Mouse (Mus musculus) layer of hippocampus, postnatal 36 days (tissue): Measurements from ENCODE around the gene Lrrc4c. TPM values are rescaled to one million over a fixed set of nuclear protein-coding genes. Genes with fewer than 3 reads are reported as not detected.

Experiments
- DNase-seq, 2 experiments: peaks; one replicate each; pipeline ENCODE4 v3.0.0; 2022
- total RNA-seq, 2 experiments: library from RNA; stranded (reverse); gene quantifications; 2 replicates each; pipeline ENCODE4 v1.2.3; 2021

Lrrc4c gene
- total RNA-seq, 2 experiments from 2014 or later, result 65.4 to 67.4 TPM

DNA sequence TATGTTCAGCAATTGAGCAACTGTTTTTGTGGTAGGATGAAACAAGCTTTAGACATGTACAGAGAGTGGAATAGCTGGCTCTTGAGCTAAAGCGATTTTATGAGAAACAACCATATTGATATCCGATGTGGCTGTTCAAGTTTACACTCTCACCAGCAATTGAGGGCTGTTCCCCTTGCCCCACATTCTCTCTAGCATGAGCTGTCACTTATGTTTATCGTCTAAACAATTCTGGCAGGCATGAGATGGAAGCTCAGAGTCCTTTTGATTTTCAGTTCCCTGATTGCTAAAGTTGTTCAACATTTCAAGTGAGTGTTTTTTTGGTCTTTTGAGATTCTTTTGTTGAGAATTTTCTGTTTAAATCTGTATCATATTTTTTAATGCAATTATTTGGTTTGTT, 976.2 kb downstream of the Lrrc4c start:
- no peak for DNase-seq

DNA sequence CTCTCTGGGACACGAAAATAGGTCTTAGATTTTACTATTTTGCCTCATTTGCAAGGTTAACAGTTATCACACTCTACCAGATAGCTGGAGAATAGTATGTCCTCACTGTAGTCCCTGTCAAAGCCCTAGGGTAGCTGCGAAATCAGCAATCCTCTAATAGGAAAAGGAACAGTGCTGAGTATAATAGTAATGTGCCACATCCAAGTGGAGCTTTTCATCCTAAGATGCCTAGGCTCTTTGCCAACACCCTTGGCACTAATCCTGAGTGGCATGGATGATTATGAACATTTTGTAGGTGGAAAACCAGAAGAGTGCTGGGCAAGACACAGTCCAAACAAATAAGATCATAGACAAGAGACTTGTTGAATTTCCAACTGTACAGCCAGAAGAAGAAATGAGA, 981.7 kb downstream of the Lrrc4c start:
- peak in 1 of 2 experiments; percentile 7 for DNase-seq

DNA sequence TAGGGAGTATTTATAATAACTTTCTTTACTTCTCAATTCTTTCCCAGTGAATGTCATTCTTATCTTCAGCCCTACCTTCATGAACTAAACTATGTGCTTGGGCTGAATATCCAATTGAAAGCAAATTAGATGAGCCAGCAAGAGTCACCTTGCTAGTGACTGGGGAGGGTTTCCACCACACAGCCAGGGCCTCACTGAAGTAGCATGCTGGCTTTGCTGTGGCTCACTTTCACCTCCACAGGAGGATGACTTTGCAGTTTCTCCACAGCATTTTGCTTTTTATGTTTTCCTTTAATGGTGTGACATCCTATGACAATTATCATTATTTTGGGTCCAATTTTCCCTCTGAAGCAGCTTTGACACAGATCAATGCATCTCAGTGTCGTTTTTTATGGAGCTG, 1000.0 kb downstream of the Lrrc4c start:
- no peak for DNase-seq

DNA sequence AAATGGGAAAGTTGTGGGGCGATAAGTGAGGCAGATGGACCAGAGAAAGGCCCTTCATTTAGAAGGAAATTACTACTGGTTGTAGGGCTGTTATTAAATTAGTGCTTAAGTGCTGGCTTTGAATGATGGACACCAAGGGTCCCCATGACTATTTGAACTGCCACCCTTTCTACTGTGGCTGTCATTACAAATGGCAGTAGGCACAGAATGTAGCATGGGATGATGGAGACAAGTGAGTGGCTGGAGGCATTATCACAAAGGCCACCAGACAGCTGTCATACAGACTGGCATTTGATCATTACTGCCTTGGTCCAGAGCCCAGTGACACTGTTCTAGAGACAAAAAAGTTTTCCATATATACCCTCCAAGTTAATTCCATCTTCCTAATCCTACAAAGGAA, 1000.6 kb downstream of the Lrrc4c start:
- DNase-seq, result no peak

DNA sequence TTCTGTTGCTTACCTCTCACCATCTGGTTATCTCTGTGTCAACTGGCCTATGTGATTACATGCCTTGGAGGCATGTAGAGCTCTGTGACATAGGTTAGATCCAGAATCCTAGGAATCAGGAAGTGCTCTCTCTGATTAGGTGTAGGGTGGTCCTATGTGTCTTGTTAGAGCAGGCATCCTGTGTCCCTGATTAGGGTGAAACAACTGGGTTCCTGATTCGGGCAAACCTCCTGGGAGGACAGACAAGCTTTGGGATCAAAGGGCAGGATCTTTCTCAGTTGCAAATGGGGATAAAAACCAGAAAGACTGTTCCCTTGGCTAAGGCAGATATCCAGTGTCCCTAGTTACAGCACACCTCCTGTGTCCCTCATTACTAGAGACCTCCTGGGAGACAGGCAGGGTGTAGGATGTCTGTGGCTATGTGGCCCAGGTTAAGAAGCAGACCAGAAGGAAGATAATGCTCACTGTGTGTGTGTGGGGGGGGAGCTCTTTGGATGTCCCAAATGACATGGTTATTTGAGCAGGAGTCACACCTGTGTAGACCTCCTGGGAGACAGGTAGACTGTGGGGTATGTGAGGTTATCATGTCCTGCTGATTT, 1014.2 kb downstream of the Lrrc4c start:
- no peak for DNase-seq

DNA sequence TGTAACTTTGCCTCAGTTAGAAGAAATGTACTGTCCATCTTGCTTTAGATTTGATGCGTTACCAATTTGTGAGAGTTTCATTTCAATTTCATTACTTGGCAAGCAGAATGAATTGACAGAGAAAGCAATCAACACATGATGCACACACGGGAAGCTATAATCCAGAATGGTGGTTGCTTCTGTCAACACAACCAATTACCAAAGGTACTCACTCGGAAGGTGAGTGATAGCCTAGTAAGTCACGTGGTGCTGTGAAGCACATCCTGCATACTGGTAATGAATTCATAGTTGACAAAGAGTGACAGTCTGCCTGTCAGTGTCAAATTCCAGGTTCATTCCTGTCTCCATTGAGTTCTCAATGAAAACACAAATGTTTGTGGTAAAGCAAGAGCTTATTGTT, 1021.7 kb downstream of the Lrrc4c start:
- no peak for DNase-seq

DNA sequence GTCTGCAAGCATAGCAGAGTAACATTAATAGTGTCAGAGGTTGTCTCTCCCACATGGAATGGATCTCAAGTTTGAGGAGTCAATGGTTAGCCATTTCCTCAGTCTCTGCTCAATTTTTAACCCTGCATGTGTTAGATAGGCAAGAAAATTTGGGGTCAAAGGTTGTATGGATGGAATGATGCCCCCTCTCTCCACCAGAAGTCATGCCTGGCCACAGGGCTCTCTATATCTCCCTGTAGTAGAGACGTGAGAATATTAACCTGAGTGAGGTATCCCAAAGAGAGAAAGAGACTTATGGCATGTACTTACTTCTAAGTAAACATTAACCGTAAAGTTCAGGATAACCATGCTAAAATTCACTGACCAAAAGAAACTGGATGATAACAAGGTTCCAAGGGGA, 1043.3 kb downstream of the Lrrc4c start:
- DNase-seq, result no peak

DNA sequence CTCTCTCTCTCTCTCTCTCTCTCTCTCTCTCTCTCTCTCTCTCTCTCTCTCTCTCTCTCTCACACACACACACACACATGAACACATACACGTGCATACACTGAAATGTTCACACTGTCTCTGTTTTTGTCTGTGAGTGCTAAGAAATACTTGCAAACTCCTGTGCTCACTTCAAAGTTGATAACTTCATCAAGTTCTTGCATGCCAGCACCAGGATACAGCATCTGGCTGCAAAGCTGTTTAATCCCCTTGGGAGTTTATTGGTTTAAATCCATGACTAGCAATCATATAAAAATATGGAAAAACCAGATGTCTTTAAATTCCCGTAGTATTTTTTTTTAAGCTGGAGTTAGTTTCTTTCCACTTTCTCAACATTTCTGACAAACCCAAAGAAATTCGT, 1052.0 kb downstream of the Lrrc4c start:
- DNase-seq, result no peak

DNA sequence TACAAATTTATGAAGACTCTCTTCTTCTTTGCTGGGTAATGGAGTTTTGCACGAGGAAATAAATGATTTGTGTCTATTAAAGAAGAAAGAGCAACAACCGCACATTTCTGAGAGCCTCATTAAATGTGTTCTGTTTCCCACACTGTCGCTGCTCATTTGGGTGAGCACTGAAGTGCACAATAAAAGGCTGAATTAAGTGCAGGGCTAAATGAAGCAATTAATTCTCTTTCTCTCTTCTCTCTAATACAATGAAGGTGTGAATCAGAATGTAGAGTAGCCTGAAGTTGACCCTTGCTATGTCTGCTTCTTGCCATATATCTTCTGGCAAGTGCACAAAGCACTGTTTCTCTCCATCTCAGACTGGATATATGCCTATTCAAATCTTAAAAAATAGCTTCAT, 1073.5 kb downstream of the Lrrc4c start:
- no peak for DNase-seq

DNA sequence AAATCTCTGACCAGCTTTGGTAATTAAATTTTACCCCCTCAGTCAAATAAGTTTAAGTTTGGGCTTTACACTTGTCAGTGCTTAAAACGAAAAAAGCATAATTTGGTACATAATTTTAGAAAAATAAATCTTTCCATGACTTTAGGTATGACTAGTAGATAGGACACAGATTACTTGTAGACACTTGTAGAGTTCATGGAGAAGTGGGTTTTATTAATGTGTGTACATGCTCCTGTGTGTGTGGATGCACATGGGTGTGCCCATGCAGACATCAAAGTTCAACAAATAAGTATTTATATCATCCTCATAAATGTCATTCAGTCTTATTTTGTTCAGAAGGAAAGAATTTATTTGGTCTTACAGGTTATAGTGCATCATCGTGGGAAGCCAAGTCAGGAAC, 1073.9 kb downstream of the Lrrc4c start:
- DNase-seq, result no peak

DNA sequence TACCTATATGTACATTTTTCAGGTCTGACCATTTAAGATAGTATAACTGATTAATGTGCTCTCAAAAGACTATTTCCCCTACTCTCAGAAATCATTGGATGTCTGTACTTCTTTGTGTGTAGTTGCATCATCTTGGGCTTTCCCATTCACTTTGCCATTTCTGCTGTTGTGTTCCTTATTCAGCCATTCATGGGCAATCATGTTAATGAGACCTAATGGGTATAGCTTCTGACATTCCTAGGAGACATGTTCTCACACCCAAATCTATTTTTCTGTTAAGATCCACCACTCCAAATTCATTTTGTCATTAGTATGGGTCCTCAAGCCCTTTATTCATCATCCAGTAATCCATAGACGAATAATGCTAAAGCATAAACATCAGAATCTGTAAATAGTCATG, 1095.1 kb downstream of the Lrrc4c start:
- no peak for DNase-seq

DNA sequence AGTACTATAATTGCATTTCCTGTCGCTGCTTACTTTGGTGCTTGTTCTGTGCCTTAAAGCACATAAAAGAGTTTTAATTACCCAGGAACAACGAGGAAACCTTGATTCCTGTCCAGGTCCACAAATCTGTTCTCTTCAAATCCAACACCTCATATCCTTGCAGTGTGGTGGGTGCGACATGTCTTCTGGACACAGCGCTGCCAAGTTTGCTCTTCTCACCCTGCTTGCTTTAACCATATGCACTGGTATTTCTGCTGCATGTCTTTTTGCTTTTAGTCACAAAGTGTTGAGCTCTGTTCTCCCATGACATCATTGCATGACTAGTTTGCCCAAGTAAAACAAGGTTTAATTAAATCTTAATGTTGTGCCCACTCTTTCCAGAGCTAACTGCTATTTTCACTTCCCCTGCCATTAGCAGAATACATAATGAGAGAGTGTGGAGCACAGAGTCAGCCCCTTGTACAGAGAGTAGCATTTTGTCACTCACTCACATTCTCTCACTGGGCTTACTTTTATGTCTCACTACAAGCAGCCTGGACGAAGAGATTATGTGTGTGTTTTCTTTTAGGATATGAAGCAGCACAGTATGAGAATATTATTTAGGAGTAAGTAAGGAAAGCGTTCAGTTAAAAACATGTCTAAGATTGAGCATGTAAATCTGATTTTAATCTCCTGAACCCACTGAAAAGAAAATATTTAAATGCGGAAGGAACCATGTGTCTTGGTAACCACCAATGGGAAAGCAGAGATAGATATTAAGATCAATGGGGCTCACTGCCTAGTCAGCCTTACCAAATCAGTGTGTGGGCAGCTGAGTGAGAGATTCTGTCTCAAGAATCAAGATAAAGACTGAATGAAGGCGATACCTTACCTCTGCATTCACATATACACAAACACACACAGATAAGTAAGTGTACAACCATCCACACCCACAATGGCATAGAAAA, 1096.7 kb downstream of the Lrrc4c start:
- peak; percentile 4 for DNase-seq

DNA sequence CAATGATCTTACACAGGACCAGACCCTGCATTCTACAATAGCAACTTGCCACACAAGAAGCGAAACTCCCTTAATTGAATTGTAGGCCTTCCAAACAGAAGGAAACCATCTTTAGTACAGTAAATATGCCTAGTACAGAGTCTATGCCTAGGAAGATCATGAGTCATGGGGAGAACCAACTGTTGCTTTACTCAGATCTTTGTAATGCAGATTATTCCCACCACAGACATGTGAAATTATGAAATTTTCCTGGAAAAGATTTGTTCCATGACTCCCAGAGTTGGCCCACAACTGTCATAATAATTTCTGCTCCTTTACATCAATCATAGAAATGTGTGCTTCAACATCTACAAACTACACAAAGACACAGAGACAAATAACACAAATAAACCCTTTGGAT, 1116.2 kb downstream of the Lrrc4c start:
- no peak for DNase-seq

DNA sequence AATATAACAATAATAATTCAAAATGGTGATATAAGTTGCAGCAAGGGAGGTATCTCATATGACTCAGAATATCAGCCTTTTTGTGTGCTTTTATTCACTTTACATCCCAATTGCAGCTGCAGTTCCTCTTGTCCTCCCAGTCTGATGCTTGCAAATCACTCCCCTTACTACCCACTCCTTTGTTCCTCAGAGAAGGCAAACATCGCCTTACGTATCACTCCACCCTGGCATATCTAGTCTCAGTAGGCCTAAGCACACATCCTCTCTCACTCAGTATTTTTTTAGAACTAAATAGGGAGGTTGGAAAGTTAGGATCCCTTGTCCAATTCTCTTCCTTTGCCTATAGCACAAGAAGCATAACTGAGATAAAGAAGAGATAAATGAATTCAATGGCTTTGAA, 1117.6 kb downstream of the Lrrc4c start:
- no peak for DNase-seq

DNA sequence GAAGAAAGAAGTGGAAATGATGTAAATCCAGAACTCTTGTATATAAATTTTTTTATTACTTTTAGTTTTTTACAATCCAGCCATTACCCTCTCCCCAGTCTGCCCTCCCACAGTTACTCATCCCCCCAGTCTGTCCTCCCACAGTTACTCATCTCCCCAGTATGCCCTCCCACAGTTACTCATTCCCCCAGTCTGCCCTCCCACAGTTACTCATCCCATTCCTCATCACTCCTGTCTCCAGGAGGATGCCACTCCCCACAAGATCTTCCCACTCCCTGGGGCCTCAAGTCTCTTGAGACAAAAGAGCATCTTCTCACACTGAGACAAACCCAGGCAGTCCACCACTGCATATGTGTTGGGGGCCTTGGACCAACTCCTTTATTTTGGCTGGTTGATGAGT, 1119.8 kb downstream of the Lrrc4c start:
- DNase-seq, result no peak

DNA sequence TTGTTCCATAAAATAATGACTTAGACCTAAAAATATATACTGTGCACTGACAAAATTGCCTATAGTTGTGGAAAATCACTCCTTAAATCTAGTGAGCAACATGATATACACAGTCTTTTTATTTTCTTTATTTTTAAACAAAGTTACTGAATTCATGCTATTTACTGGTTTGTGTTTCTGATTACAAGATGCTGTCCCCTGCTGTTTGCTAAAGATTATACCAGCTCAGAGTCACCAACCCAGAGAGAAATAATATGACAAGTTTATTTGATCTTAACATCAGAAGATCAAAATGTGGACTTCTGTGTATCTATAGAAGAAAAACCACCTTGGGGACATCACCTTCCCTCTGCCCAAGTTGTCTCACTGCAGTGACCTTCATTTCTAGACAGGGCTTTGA, 1145.6 kb downstream of the Lrrc4c start:
- no peak for DNase-seq

DNA sequence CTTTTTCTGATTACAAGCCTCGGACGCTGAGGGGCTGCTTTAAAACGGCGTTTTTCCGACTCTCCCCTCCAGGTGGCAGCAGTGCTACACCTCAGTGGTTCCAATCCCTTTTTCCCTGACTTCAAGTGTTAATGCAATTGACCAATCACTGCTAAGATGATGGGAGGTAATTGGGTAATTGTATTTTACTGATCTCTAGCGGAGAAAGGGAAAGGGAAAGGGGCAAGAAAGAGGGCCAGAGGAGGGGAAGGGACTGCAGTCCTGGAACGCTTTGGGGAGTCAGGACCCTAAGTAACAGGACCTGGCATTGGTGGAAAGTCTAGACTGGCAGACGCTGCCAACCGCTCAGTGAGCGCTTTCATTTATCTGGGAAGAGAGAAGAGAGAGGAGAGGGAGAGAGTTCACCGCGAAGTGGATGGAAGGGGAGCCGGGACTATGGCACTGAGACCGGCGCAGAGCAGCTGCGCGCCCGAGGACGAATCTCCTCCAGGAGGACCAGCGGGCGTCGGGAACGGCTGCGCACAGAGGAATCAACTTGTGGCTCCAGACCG, 1148.3 kb downstream of the Lrrc4c start:
- peak; percentile 91 for DNase-seq

DNA sequence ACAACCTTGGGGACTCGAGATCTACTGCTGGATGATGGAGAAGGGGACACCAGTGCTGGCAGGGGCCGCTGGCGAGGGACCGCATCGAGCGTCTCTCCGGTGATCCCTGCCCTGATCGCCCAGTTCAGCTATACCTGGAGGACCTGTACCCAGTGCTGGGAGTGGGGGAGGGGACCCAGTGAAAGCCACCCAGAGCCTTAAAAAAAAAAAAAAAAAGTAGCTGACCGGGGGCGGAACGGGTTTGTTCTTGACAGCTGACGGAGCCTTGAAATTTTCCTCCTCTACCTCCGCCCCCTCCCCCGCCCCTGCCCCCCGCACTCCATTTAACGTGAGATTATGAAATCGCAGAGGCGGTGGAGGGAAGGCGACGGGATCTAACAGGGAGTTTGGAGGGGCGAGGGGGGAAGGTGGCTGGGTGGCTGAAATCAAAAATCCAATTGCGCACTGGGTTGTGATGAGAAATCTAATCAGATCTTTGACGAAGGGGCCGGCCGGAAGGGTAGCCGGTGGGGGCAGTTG, 1149.1 kb downstream of the Lrrc4c start:
- peak; percentile 53 to 61 for DNase-seq

DNA sequence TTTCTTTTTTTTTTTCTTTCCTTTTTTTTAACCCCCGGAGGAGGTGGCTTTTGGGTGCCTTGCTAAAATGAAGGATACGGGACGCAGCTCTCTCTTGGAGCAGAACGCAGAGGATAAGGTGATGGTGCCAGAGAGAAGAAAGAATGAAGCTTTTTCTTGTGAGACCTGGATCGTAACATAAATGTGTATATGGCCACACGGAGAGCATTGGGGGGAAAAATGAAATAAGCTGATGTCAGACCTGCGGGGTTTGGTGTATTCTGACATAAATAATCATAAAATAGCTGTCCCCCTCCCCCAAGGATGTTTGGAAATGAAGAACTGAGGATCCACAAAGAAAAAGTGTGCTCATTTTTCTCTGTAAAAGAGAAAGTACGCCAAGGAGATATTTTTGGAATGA, 1149.7 kb downstream of the Lrrc4c start:
- no peak for DNase-seq

DNA sequence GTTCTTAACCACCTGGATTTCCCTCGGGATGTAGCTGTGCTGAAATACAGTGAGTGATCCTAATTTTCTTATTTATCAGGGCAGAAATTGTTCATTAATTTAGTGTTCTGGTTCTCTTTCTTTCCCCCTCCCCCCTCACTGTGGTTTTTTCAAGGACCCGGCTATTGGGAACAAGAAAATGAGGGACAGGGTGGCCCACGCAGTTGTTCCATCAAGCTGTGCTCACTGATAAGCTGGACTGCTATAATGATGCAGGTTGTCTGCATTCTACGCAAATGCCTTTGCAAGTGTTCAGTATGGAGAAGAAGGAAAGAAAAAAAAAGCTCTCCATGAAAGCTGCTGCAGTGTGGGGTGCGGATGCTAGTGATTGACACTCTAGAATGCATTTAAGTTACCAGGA, 1150.4 kb downstream of the Lrrc4c start:
- DNase-seq, result peak; percentile 17 to 31

DNA sequence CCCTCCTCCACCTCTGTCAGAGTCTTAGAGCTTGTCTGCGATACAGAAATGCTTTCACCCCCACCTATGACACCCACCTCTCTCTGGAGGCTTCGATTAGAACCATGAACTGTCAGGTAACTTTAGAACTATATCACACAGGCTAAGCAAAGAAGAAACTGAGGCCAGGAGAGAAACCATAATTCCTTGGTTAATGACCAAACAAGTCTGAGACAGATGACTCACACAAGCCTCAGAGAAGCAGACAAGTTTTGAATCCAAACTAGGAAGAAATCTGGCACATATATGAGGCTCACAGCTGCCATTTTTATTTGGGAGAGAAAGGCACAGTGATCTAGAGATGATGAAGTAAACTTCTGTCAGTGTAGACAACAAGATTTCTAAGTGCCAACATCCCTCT, 1151.4 kb downstream of the Lrrc4c start:
- DNase-seq, result no peak

DNA sequence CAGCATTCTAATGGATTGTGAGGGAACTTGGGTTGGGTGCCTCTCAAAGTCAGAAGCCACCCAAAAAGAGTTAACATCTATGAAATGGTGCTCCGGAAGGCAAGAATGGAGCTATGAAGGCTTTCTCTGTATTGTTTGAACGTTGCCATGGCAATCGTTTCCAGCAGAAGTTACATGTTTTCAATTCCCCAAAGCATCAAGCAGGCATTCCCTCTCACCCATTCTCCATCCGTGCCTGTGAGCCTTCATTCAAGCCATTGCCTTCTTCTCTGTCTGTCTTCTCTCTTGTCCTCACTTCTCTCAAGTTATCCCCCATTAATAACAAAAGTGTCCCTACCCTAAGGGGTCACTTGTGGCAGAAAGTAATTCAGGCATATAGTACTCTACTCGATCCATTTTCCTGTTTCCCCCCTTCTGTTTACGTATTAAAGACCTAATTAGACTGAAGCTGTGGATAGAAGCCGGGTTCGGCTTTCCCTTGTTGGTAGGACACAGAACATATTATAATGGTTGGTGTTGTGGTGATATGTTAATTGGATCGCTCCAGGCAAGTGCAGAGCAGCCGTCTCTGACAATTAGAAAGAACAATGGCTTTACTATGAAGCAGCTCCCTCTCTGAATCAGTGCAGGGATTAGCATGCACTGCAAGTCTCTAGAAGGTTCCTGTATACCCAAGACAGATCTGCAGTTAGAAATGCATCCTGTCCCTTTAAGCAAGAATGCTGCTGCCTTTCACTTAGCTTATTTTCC, 1160.4 kb downstream of the Lrrc4c start:
- peak in 1 of 2 experiments; percentile 22 for DNase-seq

DNA sequence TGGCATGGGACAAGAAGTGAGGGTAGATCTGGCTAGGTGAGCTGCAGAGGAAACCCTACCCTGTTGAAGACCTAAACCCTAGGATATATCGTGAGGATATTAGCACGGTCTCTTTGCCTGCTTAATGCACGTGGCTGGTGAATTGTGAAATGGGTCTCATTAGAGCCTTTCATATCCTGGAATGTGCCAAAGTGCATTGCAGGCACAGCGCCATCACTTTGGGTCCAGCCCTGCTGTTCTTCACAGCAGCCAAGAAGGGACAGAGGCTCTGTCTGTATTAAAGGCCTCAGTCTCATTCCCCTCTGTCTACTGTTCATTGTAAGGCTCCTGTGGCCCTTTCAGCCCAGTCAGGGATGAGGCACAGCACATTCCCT, 1160.9 kb downstream of the Lrrc4c start:
- DNase-seq, result peak; percentile 55 to 60
